Mouse (Mus musculus): Measurements from ENCODE around the gene Scnn1a.

DNA sequence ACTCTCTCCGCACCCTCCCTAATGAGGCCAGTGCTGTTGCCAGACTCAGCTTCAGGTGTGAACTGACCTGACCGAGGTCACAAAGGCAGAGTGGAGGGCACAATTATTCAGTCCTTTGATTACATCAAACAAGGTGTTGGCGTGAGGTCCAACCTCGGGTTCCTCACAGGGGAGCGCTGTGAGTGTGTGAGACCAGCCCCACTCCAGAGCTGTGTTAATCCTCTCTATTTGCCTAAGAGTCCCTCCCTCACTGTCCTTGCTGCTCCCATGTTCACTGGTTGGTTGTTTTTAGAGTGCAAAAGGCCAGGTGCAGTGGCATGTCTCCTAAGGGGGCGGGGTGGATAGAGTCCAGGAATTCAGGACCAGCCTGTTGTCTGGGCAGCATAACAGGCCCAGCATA, 65.6 kb downstream of the Scnn1a start:
- no peak for TF ChIP-seq ZNF384 (IDR thresholded peaks at IDR 0.05; ENCODE audit: low read depth, low read length)
- no peak for TF ChIP-seq ZC3H11A (IDR thresholded peaks at IDR 0.05; ENCODE audit: borderline replicate concordance, low read depth, low read length)
- TF ChIP-seq HCFC1 (IDR thresholded peaks at IDR 0.05; ENCODE audit: borderline replicate concordance, insufficient read depth, low read length), result no peak
- no peak for TF ChIP-seq CHD2 (IDR thresholded peaks at IDR 0.05; ENCODE audit: low read depth, low read length)
- no peak for TF ChIP-seq MAFK (IDR thresholded peaks at IDR 0.05; ENCODE audit: insufficient read depth, low read depth, low read length)
